Mouse (Mus musculus) midbrain, postnatal 0 days (tissue): ENCODE data around the gene Gm17949. TPM values are rescaled to one million over a fixed set of nuclear protein-coding genes. Genes with fewer than 3 reads are reported as not detected.

Source experiments
- ATAC-seq: fragments of 200-750 bp; cut with Nextera tagmentation; 2 replicates; pipeline ENCODE4 v1.8.0; 2017; ENCODE audit warnings: moderate number of reproducible peaks, mild to moderate bottlenecking, moderate TSS enrichment, moderate library complexity; ENCODE audit not compliant: low FRiP score
- DNase-seq: peaks from one replicate; pipeline ENCODE4 v3.0.0-alpha.2; 2015; ENCODE audit warnings: low spot score
- H3K27ac ChIP-seq: fragments of 300-500 bp; sonication (generic); 2 replicates; pipeline ENCODE4 v1.5.1; 2014; ENCODE audit warnings: low read depth, mild to moderate bottlenecking, low read length, mixed read lengths
- H3K27me3 ChIP-seq: fragments of 300-500 bp; sonication (generic); 2 replicates; pipeline ENCODE4 v1.6.1; 2014; ENCODE audit warnings: low read length, control low read depth, mixed read lengths; ENCODE audit not compliant: insufficient read depth
- H3K36me3 ChIP-seq: fragments of 300-500 bp; sonication (generic); 2 replicates; pipeline ENCODE4 v1.6.1; 2014; ENCODE audit warnings: low read length, control low read depth, mixed read lengths; ENCODE audit not compliant: insufficient read depth
- H3K4me1 ChIP-seq: fragments of 300-500 bp; sonication (generic); 2 replicates; pipeline ENCODE4 v1.6.1; 2014; ENCODE audit warnings: mild to moderate bottlenecking, control low read depth, antibody characterized with exemption, low read length, mixed read lengths; ENCODE audit not compliant: insufficient read depth
- H3K4me2 ChIP-seq: fragments of 300-500 bp; sonication (generic); 2 replicates; pipeline ENCODE4 v1.6.1; 2014; ENCODE audit warnings: low read depth, mild to moderate bottlenecking, low read length, mixed read lengths; ENCODE audit not compliant: poor library complexity, severe bottlenecking
- H3K4me3 ChIP-seq: fragments of 300-500 bp; sonication (generic); 2 replicates; pipeline ENCODE4 v1.5.1; 2014; ENCODE audit warnings: low read depth, mild to moderate bottlenecking, low read length, moderate library complexity
- H3K9ac ChIP-seq: fragments of 300-500 bp; sonication (generic); replicated peaks from 2 replicates; pipeline ENCODE4 v1.6.1; 2014; ENCODE audit warnings: mild to moderate bottlenecking, low read length, moderate library complexity, mixed read lengths; ENCODE audit not compliant: poor library complexity, severe bottlenecking
- H3K9me3 ChIP-seq: fragments of 300-500 bp; sonication (generic); 2 replicates; pipeline ENCODE4 v1.6.1; 2016; ENCODE audit warnings: low read length, control low read depth
- CTCF ChIP-seq: IDR thresholded peaks from 2 replicates; pipeline ENCODE4 v1.5.1; 2016; ENCODE audit warnings: antibody characterized with exemption, mild to moderate bottlenecking
- WGBS: fragments of 180-500 bp; shearing (Covaris S2); extraction: QIAGEN DNeasy Blood & Tissue Kit; methylation state at CpG from one replicate; pipeline ENCODE4 v1.1.7; 2014; 5-methylcytosine and 5-hydroxymethylcytosine counted together
- polyA plus RNA-seq: library from polyadenylated mRNA; unstranded; fragments of >200 nt; fragmentation: Nextera tagmentation; extraction: Ambion mirVana; gene quantifications from 2 replicates; pipeline ENCODE4 v1.2.1, GENCODE M21; 2015
- total RNA-seq: library from RNA; depleted of rRNA; stranded (reverse); fragments of >200 nt; gene quantifications from 2 replicates; pipeline ENCODE4 v1.2.3, GENCODE M21; 2014

The Gm17949 gene
- total and polyA plus RNA-seq, 2 experiments from 2014 or later = 0.22 to 0.38 TPM

DNA sequence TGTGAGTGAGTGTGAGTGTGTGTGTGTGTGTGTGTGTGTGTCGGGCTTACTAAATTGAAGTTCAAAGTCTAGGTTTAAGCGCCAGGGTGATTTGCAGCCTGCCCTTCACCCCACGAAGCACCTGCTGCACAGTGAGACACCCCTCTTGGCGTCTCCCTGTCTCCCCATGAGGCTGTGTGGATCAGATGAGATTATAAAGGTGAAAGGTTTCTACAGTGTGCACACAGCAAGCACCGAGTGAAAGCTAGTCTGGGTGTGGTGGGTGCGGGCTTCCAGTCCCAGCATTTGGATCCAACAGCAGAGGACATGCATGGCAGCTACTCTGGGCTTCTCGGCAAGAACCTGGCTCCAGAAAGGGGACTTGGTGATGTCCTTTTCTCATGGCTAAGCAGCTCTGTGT is 30.2 kb upstream of the Gm17949 start:
- no peak for DNase-seq
- no peaks in the 10 kb centered on the region for H3K9me3 ChIP-seq
- no peaks in the 10 kb centered on the region for H3K27me3 ChIP-seq
- no peak overlapping the region for H3K4me3 ChIP-seq
- no peak for ATAC-seq
- H3K36me3 ChIP-seq = no peaks in the 10 kb centered on the region
- no peak for TF ChIP-seq CTCF
- H3K4me2 ChIP-seq = no peak overlapping the region
- no peak overlapping the region for H3K27ac ChIP-seq
- no peak overlapping the region for H3K9ac ChIP-seq
- H3K4me1 ChIP-seq = no peaks in the 10 kb centered on the region
- 77% methylated on average over 7 of the region's 7 CpGs for WGBS

DNA sequence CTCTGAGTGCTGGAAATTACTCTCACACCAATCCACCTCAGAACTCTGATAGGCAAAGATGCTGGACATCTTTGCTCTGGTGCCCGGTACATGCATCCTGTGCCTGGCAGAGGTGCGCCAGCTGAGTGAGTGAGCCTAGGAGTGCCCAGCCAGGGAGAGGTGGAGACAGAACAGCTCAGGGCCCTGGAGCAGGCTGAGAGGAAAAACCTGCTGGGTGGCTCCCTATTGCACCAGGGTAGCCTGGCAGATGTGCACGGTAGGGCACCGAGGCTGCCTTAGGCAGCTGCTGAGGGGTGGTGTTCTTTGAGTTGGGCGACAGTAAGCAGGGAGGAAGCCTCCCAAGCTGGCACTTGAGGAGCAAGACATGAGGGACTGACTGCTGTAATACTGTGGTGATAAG is 29.3 kb upstream of the Gm17949 start, which contains the start of gene Acer1:
TSS of gene Acer1 (minus strand) at position 114 of the 400 bp plus-strand sequence.
- Histone ChIP-seq H3K4me1 (no peaks in the 10 kb centered on the region), H3K4me3 (no peak within 1 kb of the TSS), H3K27ac (no peak within 1 kb of the TSS), H3K9ac (no peak within 1 kb of the TSS), H3K27me3 (no peaks in the 10 kb centered on the region), H3K9me3 (no peaks in the 10 kb centered on the region), H3K36me3 (no peaks in the 10 kb centered on the region), H3K4me2 (no peak within 1 kb of the TSS)
- no peak for ATAC-seq
- DNase-seq = no peak
- no peak for TF ChIP-seq CTCF
- whole genome bisulfite sequencing = 73% methylated on average over 5 of the region's 5 CpGs

- no peak for TF ChIP-seq CTCF
- whole genome bisulfite sequencing = 87% methylated on average over 9 of the region's 9 CpGs
- Histone ChIP-seq H3K4me2 (no peak overlapping the region), H3K27me3 (no peaks in the 10 kb centered on the region), H3K9ac (no peak overlapping the region), H3K36me3 (no peaks in the 10 kb centered on the region), H3K9me3 (no peaks in the 10 kb centered on the region), H3K4me3 (no peak overlapping the region), H3K4me1 (no peaks in the 10 kb centered on the region), H3K27ac (no peak overlapping the region)
- ATAC-seq (no peak), DNase-seq (no peak)
Measured at GRCm38 (mm10) chr17:56984886-56985285, 26.4 kb upstream of the Gm17949 start.

GRCm38 (mm10) chr17:56985656-56986055 is 25.6 kb upstream of the Gm17949 start:
- WGBS = 88% methylated on average over 3 of the region's 3 CpGs
- Histone ChIP-seq H3K36me3 (no peaks in the 10 kb centered on the region), H3K27me3 (no peaks in the 10 kb centered on the region), H3K4me1 (no peaks in the 10 kb centered on the region), H3K4me3 (no peak overlapping the region), H3K9ac (no peak overlapping the region), H3K4me2 (no peak overlapping the region), H3K27ac (no peak overlapping the region), H3K9me3 (no peaks in the 10 kb centered on the region)
- DNase-seq (no peak), ATAC-seq (no peak)
- no peak for TF ChIP-seq CTCF

DNA sequence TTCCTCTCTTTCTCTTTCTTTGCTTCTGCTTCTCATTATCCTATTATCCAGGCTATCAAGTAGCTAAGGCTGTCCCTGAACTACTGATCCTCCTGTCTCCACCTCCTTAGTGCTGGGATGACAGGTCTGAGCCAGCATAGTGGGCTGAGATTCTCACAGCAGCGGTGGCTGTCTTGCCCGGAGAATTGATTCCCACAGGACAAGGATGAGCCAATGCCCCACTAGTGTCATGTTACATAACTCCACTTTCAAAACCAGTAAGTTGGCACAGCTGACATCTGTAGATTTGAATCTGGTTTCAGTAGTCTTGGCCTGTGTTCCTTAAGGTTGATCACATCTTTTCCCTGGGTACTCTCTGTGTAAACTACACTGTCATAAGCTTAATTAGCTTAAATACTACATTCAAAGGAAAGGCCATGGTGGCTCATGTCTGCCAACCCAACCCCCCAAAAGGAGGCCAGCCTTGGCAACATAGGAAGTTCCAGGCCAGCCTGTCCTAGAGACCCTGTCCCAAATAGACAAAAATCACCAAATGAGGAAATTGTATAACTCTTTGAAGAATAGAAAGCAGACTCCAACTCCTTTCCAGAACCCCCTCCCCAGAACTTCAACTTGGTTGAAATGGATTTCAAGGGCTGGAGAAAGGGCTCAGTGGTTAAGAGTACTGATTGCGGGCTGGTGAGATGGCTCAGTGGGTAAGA is 25.0 kb upstream of the Gm17949 start:
- 85% methylated on average over 3 of the region's 3 CpGs for WGBS
- no peak for DNase-seq

DNA sequence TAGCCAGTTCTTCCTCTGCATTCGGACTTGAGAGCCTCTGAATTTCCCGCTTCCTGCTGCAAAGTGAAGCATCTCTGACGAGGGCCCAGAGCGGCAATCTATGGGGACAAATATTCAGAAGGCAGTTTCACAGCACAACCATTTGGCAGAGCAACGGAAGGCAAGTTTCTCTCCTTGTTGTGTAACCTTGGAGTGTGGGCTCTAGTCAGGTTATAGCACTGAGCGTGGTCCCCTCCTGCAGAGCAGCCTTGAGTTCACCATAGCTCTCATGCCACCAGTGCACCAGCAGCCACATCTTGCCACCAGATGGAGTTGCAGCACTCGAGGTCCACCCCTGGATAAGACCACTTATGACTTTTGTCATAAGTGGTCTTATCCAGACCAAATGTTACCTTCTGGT is 22.8 kb upstream of the Gm17949 start:
- DNase-seq = no peak
- H3K9me3 ChIP-seq = no peaks in the 10 kb centered on the region
- H3K4me2 ChIP-seq = no peak overlapping the region
- peaks cover 13% of the 10 kb centered on the region for H3K36me3 ChIP-seq
- no peak overlapping the region for H3K27ac ChIP-seq
- no peak overlapping the region for H3K9ac ChIP-seq
- H3K27me3 ChIP-seq = no peaks in the 10 kb centered on the region
- H3K4me1 ChIP-seq = peaks cover 5% of the 10 kb centered on the region; the same call in 1 of the 2 replicates
- H3K4me3 ChIP-seq = no peak overlapping the region
- WGBS = 86% methylated on average over 7 of the region's 7 CpGs
- no peak for ATAC-seq
- peak; percentile 52; the same call in 1 of the 2 replicates for TF ChIP-seq CTCF

More for the DNA sequence above, 25.0 kb upstream of the Gm17949 start:
- no peaks in the 10 kb centered on the region for H3K9me3 ChIP-seq
- H3K27me3 ChIP-seq = no peaks in the 10 kb centered on the region
- H3K36me3 ChIP-seq = no peaks in the 10 kb centered on the region
- H3K4me1 ChIP-seq = peaks cover 4% of the 10 kb centered on the region; the same call in 1 of the 2 replicates
- ATAC-seq = no peak
- no peak for TF ChIP-seq CTCF
- H3K27ac ChIP-seq = no peak overlapping the region
- H3K9ac ChIP-seq = no peak overlapping the region
- H3K4me3 ChIP-seq = no peak overlapping the region
- H3K4me2 ChIP-seq = no peak overlapping the region
